8 mouse cellular contexts compared by ENCODE assay signal in the genomic region with DNA sequence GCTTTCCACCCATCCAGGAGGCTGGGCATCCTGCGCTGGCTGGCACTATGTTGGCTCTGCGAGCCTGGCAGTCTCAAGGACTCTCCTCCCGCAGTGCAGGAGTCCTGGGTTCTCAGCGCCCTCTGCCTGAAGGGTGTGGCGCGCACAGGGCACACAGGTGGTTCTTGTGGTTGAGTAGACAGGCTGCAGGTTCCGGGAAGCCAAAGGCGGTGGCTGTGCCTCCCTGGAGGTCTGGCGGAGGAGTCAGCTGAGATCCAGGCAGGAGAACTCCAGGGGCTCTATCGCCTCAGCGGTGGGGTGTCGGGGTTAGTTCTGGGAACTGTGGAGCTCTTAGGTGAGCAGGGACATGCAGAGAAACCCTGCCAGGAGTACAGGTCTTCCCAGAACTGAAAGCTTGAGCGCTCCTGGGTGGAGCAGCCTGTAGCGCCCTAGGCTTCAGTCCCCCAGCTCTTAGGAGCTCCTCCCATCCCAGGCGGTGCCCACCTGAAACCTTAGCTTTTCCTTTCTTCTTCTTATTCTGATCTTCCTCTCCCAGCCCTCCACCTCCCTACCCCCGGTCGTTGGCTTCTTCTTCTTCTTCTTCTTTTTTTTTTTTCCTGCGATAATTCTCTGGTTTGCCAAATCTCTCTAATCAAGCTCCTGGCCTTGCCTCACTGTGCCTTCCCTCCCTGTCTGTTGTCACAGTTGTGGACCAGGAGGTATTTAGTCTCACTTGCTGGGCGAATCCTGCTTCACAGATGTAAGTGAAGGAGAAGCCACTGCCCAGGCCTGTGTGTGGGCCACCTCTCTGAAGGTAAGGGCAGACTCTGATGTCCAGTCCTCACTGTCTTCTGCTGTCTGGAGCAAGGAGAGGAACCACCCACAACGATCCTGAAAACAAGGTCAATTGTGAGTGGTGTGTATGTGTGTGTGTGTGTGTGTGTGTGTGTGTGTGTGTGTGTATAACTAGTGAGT. TPM values are rescaled to one million over a fixed set of nuclear protein-coding genes. Genes with fewer than 3 reads are reported as not detected.
DNase-seq lines count a peak whose midpoint lies in the region; ATAC-seq and TF ChIP-seq lines count a peak whose summit lies in the region.

A gene (plus strand): TSS at position 76 of the 954 bp plus-strand sequence.

- DNase-seq in testis, postnatal 14 days (ENCODE audit: low spot score), result peak; percentile 4
- no peak for DNase-seq in testis, postnatal 10 days (ENCODE audit: low spot score)
- peak; percentile 19 for DNase-seq in kidney, adult 11 months
- DNase-seq in lung, postnatal 10 days, result peak; percentile 66
- DNase-seq in stomach, postnatal 0 days (ENCODE audit: low spot score), result peak; percentile 81
- no peak for DNase-seq in neural tube, embryonic 10.5 days (ENCODE audit: extremely low spot score, low spot score)
- no peak for DNase-seq in layer of hippocampus, adult 9-11 months
- no peak for DNase-seq in adrenal gland, adult 8-10 months

- no peaks in the 10 kb centered on the region for H3K27me3 ChIP-seq in stomach, postnatal 0 days (ENCODE audit: control insufficient read depth, insufficient read depth, low read length)

- no peaks in the 10 kb centered on the region for H3K9me3 ChIP-seq in stomach, postnatal 0 days (ENCODE audit: control insufficient read depth, low read length)

- H3K9ac ChIP-seq in stomach, postnatal 0 days (ENCODE audit: low read length), result peak within 1 kb of the TSS; percentile 4; the same call in 1 of the 2 replicates

- H3K36me3 ChIP-seq in stomach, postnatal 0 days (ENCODE audit: control insufficient read depth, insufficient read depth, low read length), result no peaks in the 10 kb centered on the region

- ATAC-seq in stomach, postnatal 0 days (ENCODE audit: low FRiP score, low TSS enrichment), result peak; percentile 90

- TF ChIP-seq CTCF in stomach, postnatal 0 days (IDR thresholded peaks at IDR 0.05; ENCODE audit: low read depth), result peak; percentile 65

- no peaks in the 10 kb centered on the region for H3K4me1 ChIP-seq in stomach, postnatal 0 days (replicated peaks; ENCODE audit: control insufficient read depth, insufficient read depth)

- H3K4me3 ChIP-seq in stomach, postnatal 0 days (ENCODE audit: low read depth, low read length), result peak within 1 kb of the TSS; percentile 26

- 35% methylated on average over 20 of the region's 20 CpGs for WGBS in stomach, postnatal 0 days

- no peak within 1 kb of the TSS for H3K27ac ChIP-seq in stomach, postnatal 0 days (replicated peaks)

- peak within 1 kb of the TSS; percentile 31; the same call in 1 of the 2 replicates for H3K4me2 ChIP-seq in stomach, postnatal 0 days (replicated peaks; ENCODE audit: low read depth)

- TF ChIP-seq EP300 in stomach, postnatal 0 days (optimal IDR thresholded peaks at IDR 0.05), result no peak

RNA-seq across cellular contexts. Expression of the gene that starts here (rescaled TPM):
- 3.1 and 3.4 TPM in 2 replicates for polyA plus RNA-seq in stomach, postnatal 0 days (2015; fragmentation: Nextera tagmentation; extraction: Ambion mirVana)
- total RNA-seq in adrenal gland, adult 8-10 months (2022), result under 1 TPM; 0.08 to 0.43 (median 0.32) TPM

Comparison
In these comparisons a context has a peak if more than half of its experiments do, and no peak if none do; other contexts are left out.
1. DNase-seq: peak in testis, postnatal 14 days (single experiment), kidney, adult 11 months (single experiment), lung, postnatal 10 days (single experiment) and stomach, postnatal 0 days (single experiment); none in testis, postnatal 10 days (single experiment), neural tube, embryonic 10.5 days (single experiment), layer of hippocampus, adult 9-11 months (single experiment) and adrenal gland, adult 8-10 months (single experiment).